Mouse (Mus musculus): ENCODE measurements around the gene Ptprg. TPM values are rescaled to one million over a fixed set of nuclear protein-coding genes. Genes with fewer than 3 reads are reported as not detected.
"Not testable (repeated sequence)": the region's sequence is repeated elsewhere in the genome, so short reads cannot be mapped to it uniquely, and the experiment has no call there.

The Ptprg gene
- total RNA-seq, 2 experiments from 2014 or later: 85.9 to 111 TPM

DNA sequence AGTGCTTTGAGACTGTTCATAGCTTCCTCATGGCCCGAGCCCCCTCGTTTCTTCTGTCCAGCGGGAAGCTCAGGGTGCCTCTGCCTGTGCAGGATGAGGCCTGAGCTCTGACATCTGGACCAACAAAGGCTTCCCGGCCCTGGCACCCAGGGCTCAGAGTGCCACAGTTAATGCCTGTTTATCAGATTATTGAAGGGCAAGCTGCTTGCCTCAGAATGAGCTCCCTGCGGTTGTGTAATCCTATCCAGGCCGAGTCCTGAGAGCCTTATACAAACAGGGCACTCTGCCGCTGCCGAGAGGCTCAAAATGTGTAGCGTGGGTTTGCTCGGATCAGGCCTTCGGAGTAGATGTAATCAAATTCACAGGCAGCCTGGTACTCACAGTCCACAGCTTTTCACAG is 221.9 kb downstream of the Ptprg start:
- no peak overlapping the region for H3K4me3 ChIP-seq
- DNase-seq (ENCODE audit: extremely low spot score in 1 of 2, low spot score in 2 of 2): no peak
- peak overlapping the region; percentile 6; the same call in 1 of the 2 replicates for H3K27ac ChIP-seq
- TF ChIP-seq CTCF (IDR thresholded peaks at IDR 0.05): no peak
- intact Hi-C loops (cut with DNase I): no loop called here

GRCm38 (mm10) chr14:11775951-11776495 is 222.7 kb downstream of the Ptprg start:
- DNase-seq (ENCODE audit: extremely low spot score in 1 of 2, low spot score in 2 of 2): no peak
- intact Hi-C loops (cut with DNase I): no loop called here
- Histone ChIP-seq H3K27ac (no peak overlapping the region; the same call in 1 of the 2 replicates), H3K4me3 (no peak overlapping the region)
- TF ChIP-seq CTCF (IDR thresholded peaks at IDR 0.05): no peak

DNA sequence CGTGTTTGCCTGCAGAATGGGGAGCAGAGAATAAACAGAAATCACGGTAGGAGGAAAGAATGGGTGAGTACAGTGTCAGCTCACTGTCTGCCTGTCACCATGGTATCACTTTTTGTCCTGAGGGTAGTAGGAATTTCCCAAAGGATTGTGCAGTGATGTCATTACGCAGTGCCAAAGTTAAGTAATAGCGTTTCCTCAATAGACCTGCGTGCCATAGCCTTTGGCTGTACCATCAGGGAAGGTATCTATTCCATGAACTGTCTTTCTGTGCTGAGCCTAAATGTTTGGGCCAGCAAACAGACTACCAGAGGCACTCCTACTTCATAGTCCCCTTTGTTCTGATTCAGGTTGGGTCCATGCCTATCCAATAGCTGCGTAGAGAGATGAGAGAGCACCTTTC is 223.2 kb downstream of the Ptprg start:
- DNase-seq (ENCODE audit: extremely low spot score in 1 of 2, low spot score in 2 of 2): no peak
- intact Hi-C loops (cut with DNase I): no loop called here
- TF ChIP-seq CTCF (IDR thresholded peaks at IDR 0.05): no peak
- Histone ChIP-seq H3K27ac (no peak overlapping the region), H3K4me3 (no peak overlapping the region)

- Histone ChIP-seq H3K4me3 (no peak overlapping the region), H3K27ac (no peak overlapping the region)
- TF ChIP-seq CTCF (IDR thresholded peaks at IDR 0.05): no peak
- DNase-seq (ENCODE audit: extremely low spot score in 1 of 2, low spot score in 2 of 2): no peak
- intact Hi-C loops (cut with DNase I): no loop called here
Observed at GRCm38 (mm10) chr14:11791190-11791589, 237.9 kb downstream of the Ptprg start.

- intact Hi-C loops (cut with DNase I): no loop called here
- no peak for TF ChIP-seq CTCF (IDR thresholded peaks at IDR 0.05)
- H3K4me3 ChIP-seq: no peak overlapping the region
- no peak overlapping the region for H3K27ac ChIP-seq
- DNase-seq (ENCODE audit: extremely low spot score in 1 of 2, low spot score in 2 of 2): no peak
Observed at GRCm38 (mm10) chr14:11793847-11794246, 240.5 kb downstream of the Ptprg start.

- no peak for TF ChIP-seq CTCF (IDR thresholded peaks at IDR 0.05)
- DNase-seq (ENCODE audit: extremely low spot score in 1 of 2, low spot score in 2 of 2): no peak
- intact Hi-C loops (cut with DNase I): no loop called here
Observed at GRCm38 (mm10) chr14:11802355-11803035, 249.2 kb downstream of the Ptprg start.

DNA sequence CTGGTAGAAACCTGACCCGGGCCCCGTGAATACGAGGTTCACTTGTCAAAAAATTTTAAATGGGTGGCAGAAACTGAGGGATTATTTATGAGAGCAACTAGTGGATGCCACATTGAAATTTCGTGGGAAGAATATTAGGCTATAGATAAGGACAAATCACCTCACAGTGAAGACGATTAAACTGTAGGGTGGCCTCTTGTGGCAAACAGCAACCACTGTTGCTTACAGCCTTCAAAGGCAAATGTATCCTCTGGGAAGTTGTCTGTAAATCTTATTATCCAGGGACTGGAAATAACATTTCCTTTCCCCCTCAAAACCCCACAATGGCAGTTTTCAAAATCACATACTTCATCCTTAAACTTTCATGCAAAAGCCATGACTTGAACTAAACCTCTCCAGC is 253.3 kb downstream of the Ptprg start:
- Histone ChIP-seq H3K4me3 (no peak overlapping the region), H3K27ac (no peak overlapping the region)
- no peak for DNase-seq (ENCODE audit: extremely low spot score in 1 of 2, low spot score in 2 of 2)
- peak; percentile 47 for TF ChIP-seq CTCF (IDR thresholded peaks at IDR 0.05)
- intact Hi-C loops (cut with DNase I): no loop called here

More at GRCm38 (mm10) chr14:11802355-11803035, 249.2 kb downstream of the Ptprg start:
- H3K4me3 ChIP-seq: no peak overlapping the region
- H3K27ac ChIP-seq: no peak overlapping the region

DNA sequence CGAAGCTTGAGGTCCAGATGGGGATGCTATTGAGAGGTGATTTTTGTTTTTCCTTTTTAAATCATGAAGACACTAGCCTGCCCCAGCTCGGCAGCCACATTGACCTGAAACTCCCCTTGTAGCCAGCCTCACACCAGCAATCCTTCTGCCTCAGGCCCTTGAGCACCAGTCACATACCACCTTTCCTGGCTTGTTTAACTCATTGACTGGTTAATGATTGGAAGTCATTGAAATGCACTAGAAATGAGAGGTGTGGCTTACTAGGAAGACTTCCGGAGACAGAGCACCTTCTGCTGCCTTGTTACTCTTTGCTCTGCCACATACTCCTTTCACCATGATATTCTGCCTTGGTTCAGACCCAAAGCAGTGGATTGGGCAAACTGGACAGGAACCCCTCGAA is 254.1 kb downstream of the Ptprg start:
- DNase-seq (ENCODE audit: extremely low spot score in 1 of 2, low spot score in 2 of 2): no peak
- intact Hi-C loops (cut with DNase I): no loop called here
- TF ChIP-seq CTCF (IDR thresholded peaks at IDR 0.05): no peak
- Histone ChIP-seq H3K4me3 (no peak overlapping the region), H3K27ac (no peak overlapping the region)

DNA sequence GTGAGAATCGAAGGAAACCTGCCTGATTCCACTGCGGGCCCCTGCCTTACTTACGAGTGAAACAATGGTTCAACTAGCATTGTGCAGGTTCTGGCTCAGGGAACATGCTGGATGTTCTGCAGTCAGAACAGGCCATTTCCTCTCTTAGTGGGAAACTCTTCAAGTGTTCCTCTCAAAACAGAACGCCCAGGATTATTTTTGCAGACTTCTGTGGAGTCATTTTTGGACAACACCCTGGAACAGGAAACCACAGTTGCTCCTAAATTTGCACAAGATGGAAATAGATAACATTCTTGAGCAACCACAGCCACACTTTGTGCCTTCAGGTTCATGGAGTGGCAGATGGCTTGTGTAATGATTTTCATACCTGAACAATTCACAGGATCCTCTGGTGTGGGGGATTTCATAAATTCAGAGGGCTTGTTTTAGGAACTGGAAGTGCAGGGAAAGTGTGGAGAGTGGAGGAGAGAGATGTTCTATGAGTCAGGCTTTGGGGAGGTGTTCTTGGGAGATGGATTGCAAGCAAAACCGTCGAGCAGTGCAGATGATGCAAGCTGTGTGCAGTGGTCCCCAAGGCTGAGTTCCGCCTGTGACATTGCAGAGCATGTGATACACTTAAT is 257.9 kb downstream of the Ptprg start:
- TF ChIP-seq CTCF (IDR thresholded peaks at IDR 0.05): no peak
- peak overlapping the region; percentile 68 for H3K27ac ChIP-seq
- intact Hi-C loops (cut with DNase I): loop anchor here (2.0 to 5.0 kb wide), 4 partner anchors 26 to 330 kb away; no protein-coding TSS in a partner anchor
- peak; percentile 24 to 26 for DNase-seq (ENCODE audit: extremely low spot score in 1 of 2, low spot score in 2 of 2)
- H3K4me3 ChIP-seq: no peak overlapping the region

DNA sequence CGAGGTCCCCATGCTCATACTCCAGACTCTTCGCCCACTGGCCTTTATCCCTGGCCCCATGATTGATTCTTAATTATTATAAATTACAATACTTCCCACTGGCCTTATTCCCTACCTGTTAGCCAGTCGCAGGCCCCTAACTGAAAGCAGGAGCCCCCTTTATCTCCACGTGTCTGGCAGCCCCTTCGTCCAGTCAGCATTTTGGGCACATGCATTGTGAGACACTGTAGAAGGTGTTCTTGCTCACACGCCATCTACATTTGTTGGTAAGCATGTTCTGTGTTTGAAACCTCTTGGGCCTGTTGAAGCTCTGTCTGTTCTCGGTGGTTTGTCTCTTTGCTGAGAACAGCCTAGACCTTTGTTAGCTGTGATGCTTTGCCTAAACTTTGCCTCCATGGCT is 259.0 kb downstream of the Ptprg start:
- peak overlapping the region; percentile 68 for H3K27ac ChIP-seq
- DNase-seq (ENCODE audit: extremely low spot score in 1 of 2, low spot score in 2 of 2): no peak
- TF ChIP-seq CTCF (IDR thresholded peaks at IDR 0.05): no peak
- intact Hi-C loops (cut with DNase I): loop anchor here (5.0 kb wide), 1 partner anchor 55 kb away; no protein-coding TSS in a partner anchor
- no peak overlapping the region for H3K4me3 ChIP-seq

DNA sequence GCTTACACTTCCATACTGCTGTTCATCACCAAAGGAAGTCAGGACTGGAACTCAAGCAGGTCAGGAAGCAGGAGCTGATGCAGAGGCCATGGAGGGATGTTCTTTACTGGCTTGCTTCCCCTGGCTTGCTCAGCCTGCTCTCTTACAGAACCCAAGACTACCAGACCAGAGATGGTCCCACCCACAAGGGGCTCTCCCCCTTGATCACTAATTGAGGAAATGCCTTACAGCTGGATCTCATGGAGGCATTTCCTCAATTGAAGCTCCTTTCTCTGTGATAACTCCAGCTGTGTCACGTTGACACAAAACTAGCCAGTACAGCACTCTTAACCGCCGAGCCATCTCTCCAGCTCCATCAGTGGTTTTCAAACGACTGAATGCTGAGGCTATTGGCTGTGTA is 261.5 kb downstream of the Ptprg start:
- DNase-seq (ENCODE audit: extremely low spot score in 1 of 2, low spot score in 2 of 2); H3K4me3 ChIP-seq; H3K27ac ChIP-seq: not testable (repeated sequence)
- intact Hi-C loops (cut with DNase I): loop anchor here (5.0 kb wide), 1 partner anchor 58 kb away; no protein-coding TSS in a partner anchor

DNA sequence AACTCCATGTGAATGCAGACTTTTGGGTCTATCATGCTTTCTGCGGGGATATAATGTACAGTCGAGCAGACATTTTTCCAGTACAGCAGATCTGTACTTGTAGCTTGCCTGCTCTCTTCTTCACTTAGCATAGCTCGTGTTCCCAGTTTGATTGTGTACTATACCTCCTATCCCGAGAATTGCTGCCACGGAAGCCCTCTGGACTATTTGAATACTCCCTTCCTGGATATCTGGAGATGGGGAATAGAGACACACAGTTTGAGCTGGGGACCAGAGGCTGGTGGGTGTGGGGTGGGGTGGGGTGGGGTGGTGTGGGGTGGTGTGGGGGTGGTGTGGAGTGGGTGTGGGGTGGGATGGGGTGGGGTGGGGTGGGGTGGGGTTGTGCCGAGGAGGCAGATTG is 263.9 kb downstream of the Ptprg start:
- no peak for DNase-seq (ENCODE audit: extremely low spot score in 1 of 2, low spot score in 2 of 2)
- no peak for TF ChIP-seq CTCF (IDR thresholded peaks at IDR 0.05)
- intact Hi-C loops (cut with DNase I): no loop called here

More for the DNA sequence above, 263.9 kb downstream of the Ptprg start:
- Histone ChIP-seq H3K27ac (no peak overlapping the region), H3K4me3 (no peak overlapping the region)
